Mouse (Mus musculus) embryonic facial prominence, embryonic 14.5 days (tissue): ENCODE measurements around the gene Arhgap30. TPM values are rescaled to one million over a fixed set of nuclear protein-coding genes. Genes with fewer than 3 reads are reported as not detected.

ENCODE experiments used
- ATAC-seq: fragments of 200-750 bp; cut with Nextera tagmentation; 2 replicates; pipeline ENCODE4 v1.8.0; 2017; ENCODE audit warnings: low read depth, moderate number of reproducible peaks, moderate TSS enrichment
- DNase-seq: peaks from one replicate; pipeline ENCODE4 v3.0.0-alpha.2; 2015; ENCODE audit warnings: low spot score
- H3K27ac ChIP-seq: fragments of 300-500 bp; sonication (generic); replicated peaks from 2 replicates; pipeline ENCODE4 v1.5.1; 2014; ENCODE audit warnings: low read depth, mild to moderate bottlenecking, low read length, moderate library complexity
- H3K27me3 ChIP-seq: fragments of 300-500 bp; sonication (generic); replicated peaks from 2 replicates; pipeline ENCODE4 v1.6.1; 2014; ENCODE audit warnings: low read length; ENCODE audit not compliant: control insufficient read depth, insufficient read depth
- H3K36me3 ChIP-seq: fragments of 300-500 bp; sonication (generic); 2 replicates; pipeline ENCODE4 v1.6.1; 2014; ENCODE audit warnings: low read length, mixed read lengths; ENCODE audit not compliant: control insufficient read depth, insufficient read depth
- H3K4me1 ChIP-seq: fragments of 300-500 bp; sonication (generic); 2 replicates; pipeline ENCODE4 v1.6.1; 2014; ENCODE audit warnings: antibody characterized with exemption, low read length; ENCODE audit not compliant: control insufficient read depth, insufficient read depth
- H3K4me2 ChIP-seq: fragments of 300-500 bp; sonication (generic); 2 replicates; pipeline ENCODE4 v1.6.1; 2014; ENCODE audit warnings: low read depth, mild to moderate bottlenecking, low read length, moderate library complexity, mixed read lengths
- H3K4me3 ChIP-seq: fragments of 300-500 bp; sonication (generic); 2 replicates; pipeline ENCODE4 v1.5.1; 2014; ENCODE audit warnings: low read depth, mild to moderate bottlenecking, low read length
- H3K9ac ChIP-seq: fragments of 300-500 bp; sonication (generic); 2 replicates; pipeline ENCODE4 v1.6.1; 2014; ENCODE audit warnings: low read depth, mild to moderate bottlenecking, low read length, moderate library complexity, mixed read lengths
- H3K9me3 ChIP-seq: fragments of 300-500 bp; sonication (generic); 2 replicates; pipeline ENCODE4 v1.6.1; 2016; ENCODE audit warnings: low read length; ENCODE audit not compliant: control insufficient read depth
- WGBS: fragments of 180-500 bp; shearing (Covaris S2); extraction: QIAGEN DNeasy Blood & Tissue Kit; methylation state at CpG from one replicate; pipeline ENCODE4 v1.1.7; 2014; 5-methylcytosine and 5-hydroxymethylcytosine counted together
- polyA plus RNA-seq: library from polyadenylated mRNA; unstranded; fragments of >200 nt; fragmentation: Nextera tagmentation; extraction: Ambion mirVana; gene quantifications from 2 replicates; pipeline ENCODE4 v1.2.1, GENCODE M21; 2014

Gene Arhgap30
- polyA plus RNA-seq, 1 experiment from 2014 or later: 2.0 TPM

GRCm38 (mm10) chr1:171441466-171442412 lies 53.0 kb downstream of the Arhgap30 start:
- DNase-seq: peak; percentile 38
- H3K27me3 ChIP-seq: peaks cover 28% of the 10 kb centered on the region
- H3K27ac ChIP-seq: peak overlapping the region; percentile 63
- no peaks in the 10 kb centered on the region for H3K36me3 ChIP-seq
- 54% methylated on average over 7 of the region's 7 CpGs for WGBS
- H3K4me3 ChIP-seq: no peak overlapping the region
- H3K9ac ChIP-seq: no peak overlapping the region
- H3K4me2 ChIP-seq: peak overlapping the region; percentile 35
- peaks cover 15% of the 10 kb centered on the region; the same call in 1 of the 2 replicates for H3K4me1 ChIP-seq
- ATAC-seq: no peak
- H3K9me3 ChIP-seq: 0 out of 2 replicates have a peak, but pooled peaks cover 6% of the 10 kb centered on the region

- DNase-seq (no peak), ATAC-seq (no peak)
- 74% methylated on average over 7 of the region's 8 CpGs for WGBS
- Histone ChIP-seq H3K9me3 (0 out of 2 replicates have a peak, but pooled peaks cover 6% of the 10 kb centered on the region), H3K9ac (no peak overlapping the region), H3K27ac (no peak overlapping the region; the same call in 1 of the 2 replicates), H3K4me3 (no peak overlapping the region), H3K4me2 (peak overlapping the region; percentile 35), H3K36me3 (no peaks in the 10 kb centered on the region), H3K27me3 (peaks cover 23% of the 10 kb centered on the region), H3K4me1 (peaks cover 15% of the 10 kb centered on the region; the same call in 1 of the 2 replicates)
Measured at GRCm38 (mm10) chr1:171442413-171442760, 53.6 kb downstream of the Arhgap30 start.

GRCm38 (mm10) chr1:171445050-171445449 lies 56.3 kb downstream of the Arhgap30 start:
- peaks cover 6% of the 10 kb centered on the region; the same call in 1 of the 2 replicates for H3K4me1 ChIP-seq
- 0 out of 2 replicates have a peak, but pooled peaks cover 6% of the 10 kb centered on the region for H3K9me3 ChIP-seq
- DNase-seq: no peak
- no peak overlapping the region for H3K4me2 ChIP-seq
- H3K4me3 ChIP-seq: no peak overlapping the region
- 86% methylated on average over 5 of the region's 5 CpGs for WGBS
- H3K9ac ChIP-seq: no peak overlapping the region
- no peak for ATAC-seq
- H3K27me3 ChIP-seq: no peaks in the 10 kb centered on the region
- no peaks in the 10 kb centered on the region for H3K36me3 ChIP-seq
- no peak overlapping the region for H3K27ac ChIP-seq

GRCm38 (mm10) chr1:171446854-171447253 lies 58.1 kb downstream of the Arhgap30 start:
- Histone ChIP-seq H3K4me1 (no peaks in the 10 kb centered on the region), H3K9ac (no peak overlapping the region), H3K4me2 (no peak overlapping the region), H3K9me3 (0 out of 2 replicates have a peak, but pooled peaks cover 6% of the 10 kb centered on the region), H3K4me3 (no peak overlapping the region), H3K27ac (no peak overlapping the region), H3K27me3 (no peaks in the 10 kb centered on the region), H3K36me3 (no peaks in the 10 kb centered on the region)
- WGBS: 58% methylated on average over 7 of the region's 7 CpGs
- ATAC-seq (no peak), DNase-seq (no peak)

GRCm38 (mm10) chr1:171447692-171448091 lies 58.9 kb downstream of the Arhgap30 start:
- 48% methylated on average over 10 of the region's 10 CpGs for WGBS
- ATAC-seq (no peak), DNase-seq (no peak)
- Histone ChIP-seq H3K9ac (peak overlapping the region; percentile 8; the same call in 1 of the 2 replicates), H3K4me3 (no peak overlapping the region), H3K9me3 (0 out of 2 replicates have a peak, but pooled peaks cover 6% of the 10 kb centered on the region), H3K27ac (no peak overlapping the region), H3K36me3 (no peaks in the 10 kb centered on the region), H3K27me3 (no peaks in the 10 kb centered on the region), H3K4me2 (no peak overlapping the region), H3K4me1 (no peaks in the 10 kb centered on the region)

GRCm38 (mm10) chr1:171450062-171450461 lies 61.3 kb downstream of the Arhgap30 start:
- no peak overlapping the region for H3K4me2 ChIP-seq
- no peak overlapping the region for H3K4me3 ChIP-seq
- no peak overlapping the region for H3K9ac ChIP-seq
- DNase-seq (no peak), ATAC-seq (no peak)
- H3K27ac ChIP-seq: no peak overlapping the region
- WGBS: 85% methylated on average over 11 of the region's 11 CpGs
- H3K27me3 ChIP-seq: no peaks in the 10 kb centered on the region
- H3K9me3 ChIP-seq: no peaks in the 10 kb centered on the region
- H3K4me1 ChIP-seq: no peaks in the 10 kb centered on the region
- no peaks in the 10 kb centered on the region for H3K36me3 ChIP-seq

- Histone ChIP-seq H3K27ac (no peak overlapping the region), H3K36me3 (no peaks in the 10 kb centered on the region), H3K4me1 (no peaks in the 10 kb centered on the region), H3K27me3 (no peaks in the 10 kb centered on the region), H3K9ac (no peak overlapping the region), H3K9me3 (no peaks in the 10 kb centered on the region), H3K4me2 (no peak overlapping the region), H3K4me3 (no peak overlapping the region)
- WGBS: 78% methylated on average over 10 of the region's 10 CpGs
- ATAC-seq (no peak), DNase-seq (no peak)
Measured at GRCm38 (mm10) chr1:171451001-171451400, 62.2 kb downstream of the Arhgap30 start.

GRCm38 (mm10) chr1:171452522-171452921 lies 63.8 kb downstream of the Arhgap30 start:
- Histone ChIP-seq H3K9me3 (no peaks in the 10 kb centered on the region), H3K9ac (no peak overlapping the region), H3K27ac (no peak overlapping the region), H3K27me3 (no peaks in the 10 kb centered on the region), H3K4me2 (no peak overlapping the region), H3K4me1 (no peaks in the 10 kb centered on the region), H3K4me3 (no peak overlapping the region), H3K36me3 (no peaks in the 10 kb centered on the region)
- WGBS: 74% methylated on average over 5 of the region's 5 CpGs
- ATAC-seq (no peak), DNase-seq (no peak)
